Mouse (Mus musculus) embryonic fibroblast, embryonic 13.5 days (primary cell): ENCODE measurements around the gene Tceal9. TPM values are rescaled to one million over a fixed set of nuclear protein-coding genes. Genes with fewer than 3 reads are reported as not detected.

Source experiments
- H3K27ac ChIP-seq: 2 replicates; pipeline ENCODE4 v1.5.1; 2012; ENCODE audit warnings: low read length, control low read depth, inconsistent platforms; ENCODE audit not compliant: insufficient read depth
- H3K4me1 ChIP-seq: 2 replicates; pipeline ENCODE4 v1.6.1; 2011; ENCODE audit warnings: low read length; ENCODE audit not compliant: control insufficient read depth, insufficient read depth
- H3K4me3 ChIP-seq: 2 replicates; pipeline ENCODE4 v1.5.1; 2011; ENCODE audit warnings: mild to moderate bottlenecking, control low read depth, low read length; ENCODE audit not compliant: insufficient read depth
- CTCF ChIP-seq: IDR thresholded peaks from 2 replicates; pipeline ENCODE4 v1.5.1; 2011; ENCODE audit warnings: mild to moderate bottlenecking, control low read depth, low read length, moderate library complexity, borderline replicate concordance; ENCODE audit not compliant: insufficient read depth
- POLR2A ChIP-seq: IDR thresholded peaks from 2 replicates; pipeline ENCODE4 v1.6.1; 2011; ENCODE audit warnings: low read depth, mild to moderate bottlenecking, control low read depth, low read length, moderate library complexity
- polyA plus RNA-seq: library from polyadenylated mRNA; stranded (reverse); fragments of >200 nt; gene quantifications from 2 replicates; pipeline ENCODE4 v1.2.4, GENCODE M21; 2011; ENCODE audit warnings: low read depth; ENCODE audit not compliant: missing spikeins, insufficient read length

Tceal9 gene
- polyA plus RNA-seq, 1 experiment = 302 TPM

GRCm38 (mm10) chrX:136274542-136274941 lies 29.7 kb downstream of the Tceal9 start:
- TF ChIP-seq CTCF (no peak), POLR2A (no peak)
- no peak overlapping the region for H3K4me3 ChIP-seq
- H3K27ac ChIP-seq = no peak overlapping the region
- no peaks in the 10 kb centered on the region for H3K4me1 ChIP-seq

- H3K27ac ChIP-seq = no peak overlapping the region
- no peak overlapping the region for H3K4me3 ChIP-seq
- no peaks in the 10 kb centered on the region for H3K4me1 ChIP-seq
- TF ChIP-seq POLR2A = no peak
- no peak for TF ChIP-seq CTCF
Observed at GRCm38 (mm10) chrX:136275386-136275785, 30.5 kb downstream of the Tceal9 start.

GRCm38 (mm10) chrX:136277577-136277976 lies 32.7 kb downstream of the Tceal9 start:
- Histone ChIP-seq H3K27ac (no peak overlapping the region), H3K4me3 (no peak overlapping the region), H3K4me1 (no peaks in the 10 kb centered on the region)
- TF ChIP-seq CTCF (no peak), POLR2A (no peak)

- Histone ChIP-seq H3K4me3 (no peak overlapping the region), H3K27ac (no peak overlapping the region), H3K4me1 (no peaks in the 10 kb centered on the region)
- TF ChIP-seq POLR2A = no peak
- no peak for TF ChIP-seq CTCF
Observed at GRCm38 (mm10) chrX:136278401-136278800, 33.5 kb downstream of the Tceal9 start.

GRCm38 (mm10) chrX:136279410-136279809 lies 34.5 kb downstream of the Tceal9 start:
- Histone ChIP-seq H3K4me3 (no peak overlapping the region), H3K4me1 (no peaks in the 10 kb centered on the region), H3K27ac (no peak overlapping the region)
- TF ChIP-seq CTCF (no peak), POLR2A (no peak)

GRCm38 (mm10) chrX:136290817-136291281 lies 46.0 kb downstream of the Tceal9 start:
- no peak overlapping the region for H3K4me3 ChIP-seq
- TF ChIP-seq POLR2A = no peak
- no peak for TF ChIP-seq CTCF
- no peak overlapping the region for H3K27ac ChIP-seq
- no peaks in the 10 kb centered on the region for H3K4me1 ChIP-seq

Other genes starting within 250 kb of the Tceal9 start
- gene Arxes1, start 211.7 kb upstream of the Tceal9 start, polyA plus RNA-seq = 3.6 and 12.2 TPM in 2 replicates
- gene Bex2, start 176.8 kb upstream of the Tceal9 start, polyA plus RNA-seq = not detected in 2 replicates
- not detected in 2 replicates for gene Nxf3, start 159.8 kb upstream of the Tceal9 start, polyA plus RNA-seq
- 0.80 TPM in 1 of 2 replicates, not detected in the other for gene Bex4, start 106.1 kb upstream of the Tceal9 start, polyA plus RNA-seq
- gene Tceal8, start 72.7 kb upstream of the Tceal9 start, polyA plus RNA-seq = 291 and 306 TPM in 2 replicates
- gene Tceal5, start 41.2 kb upstream of the Tceal9 start, polyA plus RNA-seq = 1.2 and 2.8 TPM in 2 replicates
- not detected in 2 replicates for gene Tceal7, start 30.3 kb upstream of the Tceal9 start, polyA plus RNA-seq
- 1.8 TPM in 1 of 2 replicates, not detected in the other for gene Bex1, start 29.6 kb upstream of the Tceal9 start, polyA plus RNA-seq
- 197 and 203 TPM in 2 replicates for gene Bex3, start 25.2 kb downstream of the Tceal9 start, polyA plus RNA-seq